9 mouse cellular contexts compared by ENCODE assay signal in genomic region chr15:85896284-85896683, GRCm38 (mm10). TPM values are rescaled to one million over a fixed set of nuclear protein-coding genes. Genes with fewer than 3 reads are reported as not detected.
DNase-seq lines count a peak whose midpoint lies in the region; ATAC-seq and TF ChIP-seq lines count a peak whose summit lies in the region.
"Had no signal": no experiment of that assay in that cellular context is flagged by ENCODE, and none has a peak within 500 bp of the region (broad histone marks: within the 10 kb centered on the region; RNA-seq: fewer than 3 reads in every experiment).

No protein-coding gene starts in this region.

- no peaks in the 10 kb centered on the region for H3K4me1 ChIP-seq in forebrain, postnatal 0 days (ENCODE audit: insufficient read depth)
- H3K4me1 ChIP-seq in intestine, embryonic 15.5 days (replicated peaks), result no peaks in the 10 kb centered on the region
- H3K4me1 ChIP-seq in midbrain, embryonic 14.5 days (ENCODE audit: control insufficient read depth, insufficient read depth, low read length), result no peaks in the 10 kb centered on the region

- H3K27ac ChIP-seq in forebrain, postnatal 0 days (ENCODE audit: low read depth, low read length), result no peak overlapping the region
- H3K27ac ChIP-seq in intestine, embryonic 15.5 days, result no peak overlapping the region
- no peak overlapping the region for H3K27ac ChIP-seq in midbrain, embryonic 14.5 days (replicated peaks; ENCODE audit: low read depth, low read length)

- H3K27me3 ChIP-seq in forebrain, postnatal 0 days (ENCODE audit: insufficient read depth, low read length), result no peaks in the 10 kb centered on the region
- no peaks in the 10 kb centered on the region for H3K27me3 ChIP-seq in intestine, embryonic 15.5 days (replicated peaks)
- H3K27me3 ChIP-seq in midbrain, embryonic 14.5 days (ENCODE audit: control insufficient read depth, insufficient read depth, low read length), result no peaks in the 10 kb centered on the region

- no peaks in the 10 kb centered on the region for H3K9me3 ChIP-seq in forebrain, postnatal 0 days (ENCODE audit: low read length)
- H3K9me3 ChIP-seq in intestine, embryonic 15.5 days, result no peaks in the 10 kb centered on the region
- no peaks in the 10 kb centered on the region for H3K9me3 ChIP-seq in midbrain, embryonic 14.5 days (ENCODE audit: control insufficient read depth, low read length)
- H3K9me3 ChIP-seq: megakaryocyte, embryonic 14.5 days had no signal

- H3K4me3 ChIP-seq in forebrain, postnatal 0 days (ENCODE audit: low read depth, low read length), result no peak overlapping the region
- no peak overlapping the region for H3K4me3 ChIP-seq in intestine, embryonic 15.5 days (replicated peaks)
- no peak overlapping the region for H3K4me3 ChIP-seq in midbrain, embryonic 14.5 days (replicated peaks; ENCODE audit: low read depth, low read length)
- H3K4me3 ChIP-seq: megakaryocyte, embryonic 14.5 days had no signal

- DNase-seq in gastrocnemius, adult 18-20 months (ENCODE audit: low spot score), result peak; percentile 70
- no peak for DNase-seq in gastrocnemius, postnatal 25 days
- DNase-seq in cerebellum, adult 18-20 months, result peak; percentile 83 to 84
- DNase-seq in forebrain, postnatal 0 days, result peak; percentile 90
- peak; percentile 77 to 87 for DNase-seq in left cerebral cortex, postnatal 14 days (ENCODE audit: low spot score in 2 of 2)
- DNase-seq in midbrain, embryonic 14.5 days, result peak; percentile 91
- peak; percentile 60 to 67 for DNase-seq in spleen, postnatal 36 days (ENCODE audit: low spot score in 2 of 2)

- peak; percentile 35; the same call in 1 of the 2 replicates for ATAC-seq in forebrain, postnatal 0 days
- ATAC-seq in intestine, embryonic 15.5 days, result peak; percentile 56
- ATAC-seq in midbrain, embryonic 14.5 days (ENCODE audit: low FRiP score, low TSS enrichment), result 0 out of 2 replicates have a peak, but pooled peaks have one; percentile 25

- no peak overlapping the region for H3K9ac ChIP-seq in forebrain, postnatal 0 days
- no peak overlapping the region for H3K9ac ChIP-seq in intestine, embryonic 15.5 days
- H3K9ac ChIP-seq in midbrain, embryonic 14.5 days (replicated peaks; ENCODE audit: low read length), result no peak overlapping the region

- no peak overlapping the region for H3K4me2 ChIP-seq in forebrain, postnatal 0 days (ENCODE audit: low read depth)
- H3K4me2 ChIP-seq in intestine, embryonic 15.5 days (replicated peaks), result no peak overlapping the region
- H3K4me2 ChIP-seq in midbrain, embryonic 14.5 days (ENCODE audit: low read length), result no peak overlapping the region

- intact Hi-C loops in left cerebral cortex, postnatal 14 days (cut with DNase I), result loop anchor here (1.0 to 5.0 kb wide), 2 partner anchors 143 to 241 kb away; no protein-coding TSS in a partner anchor

- TF ChIP-seq CTCF in forebrain, postnatal 0 days (IDR thresholded peaks at IDR 0.05; ENCODE audit: low read depth), result peak; percentile 98

- H3K36me3 ChIP-seq in forebrain, postnatal 0 days (ENCODE audit: insufficient read depth), result peaks cover 58% of the 10 kb centered on the region
- peaks cover 41% of the 10 kb centered on the region for H3K36me3 ChIP-seq in intestine, embryonic 15.5 days
- H3K36me3 ChIP-seq in midbrain, embryonic 14.5 days (ENCODE audit: control insufficient read depth, insufficient read depth, low read length), result peaks cover 77% of the 10 kb centered on the region

- 7% methylated on average over 8 of the region's 8 CpGs for WGBS in forebrain, postnatal 0 days
- WGBS in intestine, embryonic 15.5 days, result 16% methylated on average over 8 of the region's 8 CpGs
- WGBS in midbrain, embryonic 14.5 days, result 14% methylated on average over 8 of the region's 8 CpGs

RNA-seq across cellular contexts. Expression of gene Trmu, which starts 17.2 kb away (rescaled TPM):
- 1 to 10 TPM; 8.2 to 9.4 TPM for total RNA-seq in gastrocnemius, adult 18-20 months (2021)
- 10 to 100 TPM; 10.7 to 13.5 TPM for total RNA-seq in gastrocnemius, postnatal 25 days (2021)
- total RNA-seq in forebrain, postnatal 0 days (2014; rRNA removed), result 32.3 and 38.9 TPM in 2 replicates
- polyA plus RNA-seq in forebrain, postnatal 0 days (2015; fragmentation: Nextera tagmentation; extraction: Ambion mirVana), result 29.0 and 31.4 TPM in 2 replicates
- polyA plus RNA-seq in intestine, embryonic 15.5 days (2015; fragmentation: Nextera tagmentation; extraction: Ambion mirVana), result 34.2 and 35.8 TPM in 2 replicates
- 10 to 100 TPM; 29.4 to 32.2 TPM for total RNA-seq in left cerebral cortex, postnatal 14 days (2021)
- 36.2 and 41.5 TPM in 2 replicates for polyA plus RNA-seq in midbrain, embryonic 14.5 days (2014; fragmentation: Nextera tagmentation; extraction: Ambion mirVana)

RNA-seq across cellular contexts. Expression of gene Gtse1, which starts 36.7 kb away (rescaled TPM):
- total RNA-seq in gastrocnemius, adult 18-20 months (2021), result under 1 TPM; 0.07 to 0.09 TPM
- total RNA-seq in gastrocnemius, postnatal 25 days (2021), result under 1 TPM in 1 of 2 experiments, not detected in 1; 0.32 TPM
- total RNA-seq in forebrain, postnatal 0 days (2014; rRNA removed), result 2.2 and 4.3 TPM in 2 replicates
- 3.2 and 3.7 TPM in 2 replicates for polyA plus RNA-seq in forebrain, postnatal 0 days (2015; fragmentation: Nextera tagmentation; extraction: Ambion mirVana)
- polyA plus RNA-seq in intestine, embryonic 15.5 days (2015; fragmentation: Nextera tagmentation; extraction: Ambion mirVana), result 22.8 and 23.5 TPM in 2 replicates
- under 1 TPM; 0.76 to 0.90 TPM for total RNA-seq in left cerebral cortex, postnatal 14 days (2021)
- 3.8 and 6.4 TPM in 2 replicates for polyA plus RNA-seq in midbrain, embryonic 14.5 days (2014; fragmentation: Nextera tagmentation; extraction: Ambion mirVana)
